Mouse (Mus musculus) lung, postnatal 0 days (tissue): ENCODE results near the gene Mfsd10. TPM values are rescaled to one million over a fixed set of nuclear protein-coding genes. Genes with fewer than 3 reads are reported as not detected.

ENCODE experiments used
- ATAC-seq: fragments of 200-750 bp; cut with Nextera tagmentation; 2 replicates; pipeline ENCODE4 v1.8.0; 2017; ENCODE audit warnings: moderate library complexity
- DNase-seq: peaks from one replicate; pipeline ENCODE4 v3.0.0-alpha.2; 2016; ENCODE audit warnings: low spot score
- H3K27ac ChIP-seq: fragments of 300-500 bp; sonication (generic); 2 replicates; pipeline ENCODE4 v1.5.1; 2014; ENCODE audit warnings: antibody characterized with exemption, mild to moderate bottlenecking, low read length, mixed read lengths
- H3K27me3 ChIP-seq: fragments of 300-500 bp; sonication (generic); replicated peaks from 2 replicates; pipeline ENCODE4 v1.6.1; 2014; ENCODE audit warnings: low read length, mixed read lengths; ENCODE audit not compliant: insufficient read depth
- H3K36me3 ChIP-seq: fragments of 300-500 bp; sonication (generic); 2 replicates; pipeline ENCODE4 v1.6.1; 2014; ENCODE audit warnings: low read length, mixed read lengths; ENCODE audit not compliant: insufficient read depth
- H3K4me1 ChIP-seq: fragments of 300-500 bp; sonication (generic); 2 replicates; pipeline ENCODE4 v1.6.1; 2014; ENCODE audit warnings: antibody characterized with exemption, low read depth, low read length, mixed read lengths; ENCODE audit not compliant: insufficient read depth
- H3K4me2 ChIP-seq: fragments of 300-500 bp; sonication (generic); replicated peaks from 2 replicates; pipeline ENCODE4 v1.6.1; 2014; ENCODE audit warnings: low read depth, mild to moderate bottlenecking, low read length, moderate library complexity, mixed read lengths
- H3K4me3 ChIP-seq: fragments of 300-500 bp; sonication (generic); 2 replicates; pipeline ENCODE4 v1.5.1; 2014; ENCODE audit warnings: low read depth, low read length
- H3K9ac ChIP-seq: fragments of 300-500 bp; sonication (generic); replicated peaks from 2 replicates; pipeline ENCODE4 v1.6.1; 2014; ENCODE audit warnings: low read depth, mild to moderate bottlenecking
- H3K9me3 ChIP-seq: fragments of 300-500 bp; sonication (generic); 2 replicates; pipeline ENCODE4 v1.6.1; 2016; ENCODE audit warnings: low read length, mixed read lengths
- CTCF ChIP-seq: IDR thresholded peaks from 2 replicates; pipeline ENCODE4 v1.5.1; 2016; ENCODE audit warnings: antibody characterized with exemption, mild to moderate bottlenecking
- EP300 ChIP-seq: IDR thresholded peaks from 2 replicates; pipeline ENCODE4 v1.6.1; 2016; ENCODE audit warnings: antibody characterized with exemption, mild to moderate bottlenecking, control low read depth
- WGBS: fragments of 180-500 bp; shearing (Covaris S2); extraction: QIAGEN DNeasy Blood & Tissue Kit; methylation state at CpG from one replicate; pipeline ENCODE4 v1.1.7; 2014; 5-methylcytosine and 5-hydroxymethylcytosine counted together
- polyA plus RNA-seq: library from polyadenylated mRNA; unstranded; fragments of >200 nt; fragmentation: Nextera tagmentation; extraction: Ambion mirVana; gene quantifications from 2 replicates; pipeline ENCODE4 v1.2.1, GENCODE M21; 2015

Gene Mfsd10
- polyA plus RNA-seq, 1 experiment from 2014 or later: 75.2 TPM

GRCm38 (mm10) chr5:34591388-34592004, 45.5 kb downstream of the Mfsd10 start:
- ATAC-seq: no peak
- H3K27ac ChIP-seq: no peak overlapping the region
- no peak overlapping the region for H3K4me3 ChIP-seq
- no peaks in the 10 kb centered on the region for H3K27me3 ChIP-seq
- no peaks in the 10 kb centered on the region for H3K36me3 ChIP-seq
- TF ChIP-seq CTCF (no peak), EP300 (no peak)
- no peak overlapping the region for H3K4me2 ChIP-seq
- DNase-seq: peak; percentile 31
- no peak overlapping the region for H3K9ac ChIP-seq
- WGBS: 61% methylated on average over 5 of the region's 5 CpGs
- no peaks in the 10 kb centered on the region for H3K9me3 ChIP-seq
- no peaks in the 10 kb centered on the region for H3K4me1 ChIP-seq

DNA sequence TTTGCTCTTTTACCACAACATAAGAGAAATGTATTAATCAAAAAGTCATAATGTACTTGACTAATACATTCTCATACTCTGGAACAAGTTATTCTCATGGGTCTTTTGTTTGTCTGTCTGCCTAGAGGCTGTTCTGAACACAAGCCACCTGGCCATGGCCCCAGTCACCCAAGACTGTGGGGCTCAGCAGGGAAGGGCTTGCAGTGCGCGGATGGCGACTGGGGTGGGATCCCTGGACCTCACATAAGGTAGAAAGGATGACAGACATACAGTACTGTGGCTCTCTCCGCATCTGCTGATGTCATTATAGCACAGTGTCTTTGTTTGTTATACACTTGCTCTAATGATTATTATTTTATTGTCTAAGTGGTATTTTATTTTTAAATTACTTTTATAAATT, 46.3 kb downstream of the Mfsd10 start:
- no peaks in the 10 kb centered on the region for H3K4me1 ChIP-seq
- H3K27me3 ChIP-seq: no peaks in the 10 kb centered on the region
- no peak overlapping the region for H3K4me2 ChIP-seq
- WGBS: 67% methylated on average over 4 of the region's 4 CpGs
- H3K27ac ChIP-seq: no peak overlapping the region
- H3K9ac ChIP-seq: no peak overlapping the region
- ATAC-seq (no peak), DNase-seq (no peak)
- H3K4me3 ChIP-seq: no peak overlapping the region
- no peaks in the 10 kb centered on the region for H3K9me3 ChIP-seq
- TF ChIP-seq EP300 (no peak), CTCF (no peak)
- H3K36me3 ChIP-seq: no peaks in the 10 kb centered on the region

GRCm38 (mm10) chr5:34590059-34590458, 47.0 kb downstream of the Mfsd10 start:
- ATAC-seq (no peak), DNase-seq (no peak)
- no peaks in the 10 kb centered on the region for H3K9me3 ChIP-seq
- no peak overlapping the region for H3K4me3 ChIP-seq
- H3K9ac ChIP-seq: no peak overlapping the region
- no peaks in the 10 kb centered on the region for H3K36me3 ChIP-seq
- WGBS: 59% methylated on average over 5 of the region's 5 CpGs
- H3K4me1 ChIP-seq: no peaks in the 10 kb centered on the region
- no peaks in the 10 kb centered on the region for H3K27me3 ChIP-seq
- H3K4me2 ChIP-seq: no peak overlapping the region
- no peak overlapping the region for H3K27ac ChIP-seq
- TF ChIP-seq CTCF (no peak), EP300 (no peak)

- no peaks in the 10 kb centered on the region for H3K27me3 ChIP-seq
- DNase-seq (no peak), ATAC-seq (no peak)
- no peak overlapping the region for H3K4me3 ChIP-seq
- TF ChIP-seq EP300 (no peak), CTCF (no peak)
- WGBS: 95% methylated on average over 5 of the region's 5 CpGs
- no peak overlapping the region for H3K9ac ChIP-seq
- H3K36me3 ChIP-seq: no peaks in the 10 kb centered on the region
- no peak overlapping the region for H3K27ac ChIP-seq
- H3K4me2 ChIP-seq: no peak overlapping the region
- H3K4me1 ChIP-seq: no peaks in the 10 kb centered on the region
- H3K9me3 ChIP-seq: no peaks in the 10 kb centered on the region
Observed at GRCm38 (mm10) chr5:34587881-34588280, 49.1 kb downstream of the Mfsd10 start.

- ATAC-seq: no peak
- Histone ChIP-seq H3K4me1 (no peaks in the 10 kb centered on the region), H3K9me3 (no peaks in the 10 kb centered on the region), H3K9ac (no peak overlapping the region), H3K4me3 (no peak overlapping the region), H3K27me3 (no peaks in the 10 kb centered on the region), H3K36me3 (no peaks in the 10 kb centered on the region), H3K4me2 (no peak overlapping the region), H3K27ac (no peak overlapping the region)
- DNase-seq: no peak
- WGBS: 76% methylated on average over 5 of the region's 5 CpGs
- no peak for TF ChIP-seq CTCF
- TF ChIP-seq EP300: no peak
Observed at GRCm38 (mm10) chr5:34585216-34585615, 51.8 kb downstream of the Mfsd10 start.

Other genes starting within 250 kb of the Mfsd10 start
- 23.3 and 24.2 TPM in 2 replicates for gene Tnip2, start 123.2 kb downstream of the Mfsd10 start, polyA plus RNA-seq
- gene Sh3bp2, start 111.4 kb downstream of the Mfsd10 start, polyA plus RNA-seq: 7.7 and 9.2 TPM in 2 replicates
- 135 and 145 TPM in 2 replicates for gene Add1, start 63.5 kb downstream of the Mfsd10 start, polyA plus RNA-seq
- 11.1 and 11.6 TPM in 2 replicates for gene Nop14, start 22.9 kb upstream of the Mfsd10 start, polyA plus RNA-seq
- gene Grk4, start 23.2 kb upstream of the Mfsd10 start, polyA plus RNA-seq: 3.5 and 5.1 TPM in 2 replicates
- gene Htt, start 124.5 kb upstream of the Mfsd10 start, polyA plus RNA-seq: 3.7 and 3.8 TPM in 2 replicates